In genomic region chr11:73001029-73001428, GRCm38 (mm10) we compare ENCODE assay signal across 8 mouse cellular contexts. TPM values are rescaled to one million over a fixed set of nuclear protein-coding genes. Genes with fewer than 3 reads are reported as not detected.
DNase-seq lines count a peak whose midpoint lies in the region; ATAC-seq and TF ChIP-seq lines count a peak whose summit lies in the region.

No protein-coding gene starts in this region.

- TF ChIP-seq CTCF in testis, adult 2 months (IDR thresholded peaks at IDR 0.05; ENCODE audit: control insufficient read depth, insufficient read depth, insufficient replicate concordance, low read depth, low read length): peak; percentile 79; the same call in 1 of the 2 replicates
- TF ChIP-seq CTCF in kidney, postnatal 0 days (IDR thresholded peaks at IDR 0.05; ENCODE audit: low read depth): peak; percentile 94
- TF ChIP-seq CTCF in lung, embryonic 14.5 days (IDR thresholded peaks at IDR 0.05; ENCODE audit: low read depth): peak; percentile 94

- no peaks in the 10 kb centered on the region for H3K36me3 ChIP-seq in testis, adult 2 months (ENCODE audit: control insufficient read depth, insufficient read depth, low read length)
- no peaks in the 10 kb centered on the region for H3K36me3 ChIP-seq in kidney, postnatal 0 days (ENCODE audit: insufficient read depth, low read length)
- H3K36me3 ChIP-seq in lung, embryonic 14.5 days (ENCODE audit: insufficient read depth): no peaks in the 10 kb centered on the region

- H3K9me3 ChIP-seq in kidney, postnatal 0 days (replicated peaks; ENCODE audit: low read length): no peaks in the 10 kb centered on the region
- H3K9me3 ChIP-seq in lung, embryonic 14.5 days (ENCODE audit: low read depth, low read length): no peaks in the 10 kb centered on the region

- no peak overlapping the region for H3K9ac ChIP-seq in kidney, postnatal 0 days (ENCODE audit: low read depth, low read length)
- H3K9ac ChIP-seq in lung, embryonic 14.5 days: no peak overlapping the region

- no peak for DNase-seq in testis, postnatal 14 days (ENCODE audit: low spot score)
- DNase-seq in adrenal gland, adult 8-10 months: peak; percentile 51
- DNase-seq in forelimb bud, embryonic 11.5 days (ENCODE audit: low read depth, low spot score): peak; percentile 62
- peak; percentile 90 for DNase-seq in kidney, postnatal 0 days (ENCODE audit: low spot score)
- DNase-seq in lung, embryonic 14.5 days: peak; percentile 89
- peak; percentile 46 for DNase-seq in right cerebral cortex, postnatal 4 days

- no peak overlapping the region for H3K4me3 ChIP-seq in testis, adult 2 months (ENCODE audit: control insufficient read depth, low read depth, low read length)
- H3K4me3 ChIP-seq in kidney, postnatal 0 days (replicated peaks; ENCODE audit: low read depth, low read length): no peak overlapping the region
- H3K4me3 ChIP-seq in lung, embryonic 14.5 days (ENCODE audit: low read depth, low read length): no peak overlapping the region

- no peak for TF ChIP-seq POLR2A in testis, adult 2 months (IDR thresholded peaks at IDR 0.05; ENCODE audit: control insufficient read depth, low read depth, low read length)

- peak; percentile 59 for ATAC-seq in kidney, postnatal 0 days (replicated peaks; ENCODE audit: low FRiP score, low read depth)
- peak; percentile 47; the same call in 1 of the 2 replicates for ATAC-seq in lung, embryonic 14.5 days (ENCODE audit: insufficient read depth)
- ATAC-seq in activated CD4-positive, CD25-positive, alpha-beta regulatory T cell, adult 4 months: no peak

- H3K27ac ChIP-seq in testis, adult 2 months (ENCODE audit: control insufficient read depth, insufficient read depth, low read depth, low read length): no peak overlapping the region
- H3K27ac ChIP-seq in kidney, postnatal 0 days: no peak overlapping the region
- H3K27ac ChIP-seq in lung, embryonic 14.5 days (ENCODE audit: low read depth): no peak overlapping the region

- H3K4me1 ChIP-seq in testis, adult 2 months (ENCODE audit: control insufficient read depth, insufficient read depth, low read length): no peaks in the 10 kb centered on the region
- H3K4me1 ChIP-seq in kidney, postnatal 0 days (replicated peaks; ENCODE audit: insufficient read depth, low read length): peaks cover 16% of the 10 kb centered on the region
- 0 out of 2 replicates have a peak, but pooled peaks cover 7% of the 10 kb centered on the region for H3K4me1 ChIP-seq in lung, embryonic 14.5 days (ENCODE audit: insufficient read depth)

- no peaks in the 10 kb centered on the region for H3K27me3 ChIP-seq in testis, adult 2 months (ENCODE audit: control insufficient read depth, insufficient read depth, low read length)
- H3K27me3 ChIP-seq in kidney, postnatal 0 days (ENCODE audit: insufficient read depth, low read length): no peaks in the 10 kb centered on the region
- H3K27me3 ChIP-seq in lung, embryonic 14.5 days (ENCODE audit: insufficient read depth, low read length): no peaks in the 10 kb centered on the region

- WGBS in kidney, postnatal 0 days: 12% methylated on average over 6 of the region's 6 CpGs
- WGBS in lung, embryonic 14.5 days: 7% methylated on average over 6 of the region's 6 CpGs

- H3K4me2 ChIP-seq in kidney, postnatal 0 days (ENCODE audit: low read length): no peak overlapping the region
- H3K4me2 ChIP-seq in lung, embryonic 14.5 days: no peak overlapping the region

RNA-seq across cellular contexts. Expression of gene P2rx1, which starts 2.1 kb away (rescaled TPM):
- 0.44 and 6.8 TPM in 2 replicates for polyA plus RNA-seq in testis, adult 2 months (2012; rRNA removed)
- total RNA-seq in adrenal gland, adult 8-10 months (2022): under 1 TPM; 0.38 to 0.66 (median 0.46) TPM
- 2.4 and 2.6 TPM in 2 replicates for polyA plus RNA-seq in kidney, postnatal 0 days (2015; fragmentation: Nextera tagmentation; extraction: Ambion mirVana)
- polyA plus RNA-seq in lung, embryonic 14.5 days (2014; fragmentation: Nextera tagmentation; extraction: Ambion mirVana): 1.9 and 2.1 TPM in 2 replicates
- under 1 TPM in 1 of 2 experiments, not detected in 1; 0.42 TPM for polyA plus RNA-seq in activated CD4-positive, CD25-positive, alpha-beta regulatory T cell, adult 4 months (2017; shearing (Covaris generic))

RNA-seq across cellular contexts. Expression of gene Camkk1, which starts 17.8 kb away (rescaled TPM):
- polyA plus RNA-seq in testis, adult 2 months (2012; rRNA removed): 0.96 and 1.1 TPM in 2 replicates
- total RNA-seq in adrenal gland, adult 8-10 months (2022): 10 to 100 TPM in 2 of 4 experiments, 1 to 10 TPM in 2; 4.9 to 16.6 (median 10.8) TPM
- 4.3 and 5.4 TPM in 2 replicates for polyA plus RNA-seq in kidney, postnatal 0 days (2015; fragmentation: Nextera tagmentation; extraction: Ambion mirVana)
- polyA plus RNA-seq in lung, embryonic 14.5 days (2014; fragmentation: Nextera tagmentation; extraction: Ambion mirVana): 3.2 and 3.5 TPM in 2 replicates
- 1 to 10 TPM; 2.4 to 2.6 TPM for polyA plus RNA-seq in activated CD4-positive, CD25-positive, alpha-beta regulatory T cell, adult 4 months (2017; shearing (Covaris generic))

RNA-seq across cellular contexts. Expression of gene Atp2a3, which starts 40.1 kb away (rescaled TPM):
- polyA plus RNA-seq in testis, adult 2 months (2012; rRNA removed): 4.8 and 4.9 TPM in 2 replicates
- total RNA-seq in adrenal gland, adult 8-10 months (2022): 10 to 100 TPM; 10.6 to 19.8 (median 12.4) TPM
- 9.9 and 10.0 TPM in 2 replicates for polyA plus RNA-seq in kidney, postnatal 0 days (2015; fragmentation: Nextera tagmentation; extraction: Ambion mirVana)
- polyA plus RNA-seq in lung, embryonic 14.5 days (2014; fragmentation: Nextera tagmentation; extraction: Ambion mirVana): 7.4 and 7.6 TPM in 2 replicates
- 10 to 100 TPM; 66.1 to 93.0 TPM for polyA plus RNA-seq in activated CD4-positive, CD25-positive, alpha-beta regulatory T cell, adult 4 months (2017; shearing (Covaris generic))

RNA-seq across cellular contexts. Expression of gene Ncbp3, which starts 46.6 kb away (rescaled TPM):
- 1.6 and 1.8 TPM in 2 replicates for polyA plus RNA-seq in testis, adult 2 months (2012; rRNA removed)
- total RNA-seq in adrenal gland, adult 8-10 months (2022): 10 to 100 TPM; 11.7 to 19.3 (median 14.4) TPM
- polyA plus RNA-seq in kidney, postnatal 0 days (2015; fragmentation: Nextera tagmentation; extraction: Ambion mirVana): 6.2 and 6.6 TPM in 2 replicates
- 12.3 and 13.2 TPM in 2 replicates for polyA plus RNA-seq in lung, embryonic 14.5 days (2014; fragmentation: Nextera tagmentation; extraction: Ambion mirVana)
- 10 to 100 TPM; 14.3 to 16.8 TPM for polyA plus RNA-seq in activated CD4-positive, CD25-positive, alpha-beta regulatory T cell, adult 4 months (2017; shearing (Covaris generic))
